Mouse (Mus musculus) monocyte, adult 5-6 weeks (primary cell): Measurements from ENCODE around the gene Mfsd12. TPM values are rescaled to one million over a fixed set of nuclear protein-coding genes. Genes with fewer than 3 reads are reported as not detected.

Experiments used
- ATAC-seq: fragments of 153-309, 156-312 bp; replicated peaks from 2 replicates; pipeline ENCODE4 v1.8.0; 2017; ENCODE audit warnings: mild to moderate bottlenecking; ENCODE audit not compliant: low TSS enrichment, insufficient number of reproducible peaks, severe bottlenecking, poor library complexity, low FRiP score
- total RNA-seq: library from RNA; stranded (forward); fragments of 200-1000, 200-491, 200-594 nt; gene quantifications from 3 replicates; pipeline ENCODE4 v1.2.3, GENCODE M21; 2017

Mfsd12 gene
- total RNA-seq, 1 experiment from 2014 or later = 5.3 TPM

GRCm38 (mm10) chr10:81408871-81409291, 51.6 kb downstream of the Mfsd12 start:
- peak; percentile 53 for ATAC-seq

- no peak for ATAC-seq
Measured at GRCm38 (mm10) chr10:81409330-81409729, 52.0 kb downstream of the Mfsd12 start.

GRCm38 (mm10) chr10:81410350-81410749, 53.1 kb downstream of the Mfsd12 start:
- no peak for ATAC-seq

- no peak for ATAC-seq
Measured at GRCm38 (mm10) chr10:81410981-81411380, 53.7 kb downstream of the Mfsd12 start.

- no peak for ATAC-seq
Measured at GRCm38 (mm10) chr10:81411471-81412400, 54.4 kb downstream of the Mfsd12 start.

- no peak for ATAC-seq
Measured at GRCm38 (mm10) chr10:81412586-81413309, 55.5 kb downstream of the Mfsd12 start.

- peak; percentile 44 for ATAC-seq
Measured at GRCm38 (mm10) chr10:81413310-81414261, 56.3 kb downstream of the Mfsd12 start.

- no peak for ATAC-seq
Measured at GRCm38 (mm10) chr10:81414682-81415081, 57.4 kb downstream of the Mfsd12 start.

- ATAC-seq = no peak
Measured at GRCm38 (mm10) chr10:81415146-81415545, 57.9 kb downstream of the Mfsd12 start.

Other genes with a start within 250 kb of the Mfsd12 start
- gene Zbtb7a, start 222.3 kb upstream of the Mfsd12 start, total RNA-seq = 28.4 to 40.6 TPM (median 30.5 TPM) in 3 replicates
- 13.0 to 24.9 TPM (median 21.2 TPM) in 3 replicates for gene Pias4, start 189.6 kb upstream of the Mfsd12 start, total RNA-seq
- gene Eef2, start 180.9 kb upstream of the Mfsd12 start, total RNA-seq = 1,029 to 1,258 TPM (median 1,077 TPM) in 3 replicates
- 30.4 to 45.3 TPM (median 37.3 TPM) in 3 replicates for gene Dapk3, start 174.5 kb upstream of the Mfsd12 start, total RNA-seq
- 0.49 TPM in 1 of 3 replicates, not detected in the others for gene 4930442H23Rik, start 173.6 kb upstream of the Mfsd12 start, total RNA-seq
- gene Nmrk2, start 155.4 kb upstream of the Mfsd12 start, total RNA-seq = not detected in 3 replicates
- not detected in 3 replicates for gene Atcay, start 126.7 kb upstream of the Mfsd12 start, total RNA-seq
- 0.10 to 0.58 TPM in 2 of 3 replicates, not detected in the other for gene Zfr2, start 124.3 kb upstream of the Mfsd12 start, total RNA-seq
- gene Matk, start 104.6 kb upstream of the Mfsd12 start, total RNA-seq = 10.2 to 29.6 TPM (median 11.9 TPM) in 3 replicates
- gene Mrpl54, start 90.6 kb upstream of the Mfsd12 start, total RNA-seq = 77.4 to 89.3 TPM (median 78.0 TPM) in 3 replicates
- gene Apba3, start 90.5 kb upstream of the Mfsd12 start, total RNA-seq = 8.9 to 13.4 TPM (median 11.5 TPM) in 3 replicates
- 2.6 to 8.9 TPM (median 3.0 TPM) in 3 replicates for gene Tjp3, start 65.9 kb upstream of the Mfsd12 start, total RNA-seq
- 47.3 to 69.4 TPM (median 50.3 TPM) in 3 replicates for gene Pip5k1c, start 64.5 kb upstream of the Mfsd12 start, total RNA-seq
- gene Cactin, start 36.4 kb upstream of the Mfsd12 start, total RNA-seq = 24.5 to 34.3 TPM (median 25.5 TPM) in 3 replicates
- gene Tbxa2r, start 28.8 kb upstream of the Mfsd12 start, total RNA-seq = 0.19 TPM in 1 of 3 replicates, not detected in the others
- gene Gipc3, start 14.2 kb upstream of the Mfsd12 start, total RNA-seq = not detected in 3 replicates
- 28.8 to 40.1 TPM (median 38.7 TPM) in 3 replicates for gene Hmg20b, start 7.0 kb upstream of the Mfsd12 start, total RNA-seq
- gene 4930404N11Rik, start 8.3 kb downstream of the Mfsd12 start, total RNA-seq = 1.4 to 2.4 TPM in 2 of 3 replicates, not detected in the other
- 8.2 to 12.9 TPM (median 11.7 TPM) in 3 replicates for gene Fzr1, start 21.0 kb downstream of the Mfsd12 start, total RNA-seq
- 18.6 to 22.3 TPM (median 20.9 TPM) in 3 replicates for gene Dohh, start 26.9 kb downstream of the Mfsd12 start, total RNA-seq
- gene Gm48551, start 27.0 kb downstream of the Mfsd12 start, total RNA-seq = 2.3 to 3.7 TPM in 2 of 3 replicates, not detected in the other
- gene Gm48552, start 31.5 kb downstream of the Mfsd12 start, total RNA-seq = not detected in 3 replicates
- gene Smim24, start 35.6 kb downstream of the Mfsd12 start, total RNA-seq = 3.9 to 7.9 TPM (median 6.3 TPM) in 3 replicates
- 4.1 to 7.6 TPM (median 5.1 TPM) in 3 replicates for gene Nfic, start 98.1 kb downstream of the Mfsd12 start, total RNA-seq
- 0.32 TPM in 1 of 3 replicates, not detected in the others for gene Celf5, start 125.2 kb downstream of the Mfsd12 start, total RNA-seq
- gene Ncln, start 138.9 kb downstream of the Mfsd12 start, total RNA-seq = 42.6 to 86.4 TPM (median 79.6 TPM) in 3 replicates
- 20.5 to 50.8 TPM (median 33.5 TPM) in 3 replicates for gene S1pr4, start 142.6 kb downstream of the Mfsd12 start, total RNA-seq
- 20.3 to 41.0 TPM (median 29.4 TPM) in 3 replicates for gene Gna15, start 166.7 kb downstream of the Mfsd12 start, total RNA-seq
- gene Gna11, start 187.7 kb downstream of the Mfsd12 start, total RNA-seq = 2.2 to 17.5 TPM (median 15.1 TPM) in 3 replicates
- 129 to 254 TPM (median 141 TPM) in 3 replicates for gene Aes, start 202.0 kb downstream of the Mfsd12 start, total RNA-seq
- gene Tle2, start 217.1 kb downstream of the Mfsd12 start, total RNA-seq = 2.0 to 3.2 TPM (median 2.7 TPM) in 3 replicates
- gene Tle6, start 243.6 kb downstream of the Mfsd12 start, total RNA-seq = not detected in 3 replicates
- 0.75 to 2.4 TPM (median 1.8 TPM) in 3 replicates for gene BC025920, start 248.8 kb downstream of the Mfsd12 start, total RNA-seq